ENCODE assay signal across 20 mouse cellular contexts in the genomic region with DNA sequence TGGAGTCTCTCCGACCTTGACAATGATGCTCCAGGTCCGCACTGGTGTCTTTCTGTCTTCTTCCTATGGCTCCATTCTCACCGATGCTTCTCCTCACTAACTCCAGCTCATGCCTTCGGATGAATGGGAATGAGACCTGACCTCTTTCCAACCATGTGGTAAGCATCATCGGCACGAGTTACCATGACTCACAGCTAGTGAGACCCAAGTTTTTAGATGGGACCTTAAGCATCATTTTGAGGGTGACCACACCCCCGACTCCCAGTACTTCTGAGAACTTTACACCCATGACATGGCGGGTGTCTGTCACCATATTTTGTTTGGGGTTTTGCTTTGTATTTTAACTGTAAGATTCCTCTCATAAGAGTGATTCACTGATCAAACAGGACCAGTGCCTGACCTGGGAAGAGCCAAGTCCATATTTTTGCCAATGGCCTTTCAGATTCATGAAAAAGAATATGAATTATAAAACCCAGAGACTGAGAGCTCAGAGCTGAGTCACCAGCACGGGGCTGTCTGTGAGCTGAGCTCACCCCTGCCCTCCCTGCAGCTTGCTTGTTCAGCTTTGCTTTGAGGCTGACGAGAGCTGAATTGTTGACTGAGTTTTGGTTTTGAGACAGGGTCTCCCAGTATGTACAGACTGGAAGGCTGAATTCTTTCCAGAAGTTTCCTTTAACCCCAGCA. TPM values are rescaled to one million over a fixed set of nuclear protein-coding genes. Genes with fewer than 3 reads are reported as not detected.
DNase-seq lines count a peak whose midpoint lies in the region; TF ChIP-seq lines count a peak whose summit lies in the region.
"Had no signal": no experiment of that assay in that cellular context is flagged by ENCODE, and none has a peak within 500 bp of the region (broad histone marks: within the 10 kb centered on the region; RNA-seq: fewer than 3 reads in every experiment).

No protein-coding gene starts in this region.

- no peaks in the 10 kb centered on the region for H3K27me3 ChIP-seq in myocyte (ENCODE audit: control insufficient read depth, insufficient read depth, insufficient read length)
- H3K27me3 ChIP-seq: CH12.LX; embryonic facial prominence, embryonic 12.5 days; forebrain, embryonic 12.5 days; liver, embryonic 12.5 days had no signal

- no peaks in the 10 kb centered on the region for H3K36me3 ChIP-seq in myocyte (ENCODE audit: control insufficient read depth, insufficient read depth)
- H3K36me3 ChIP-seq: embryonic facial prominence, embryonic 12.5 days; forebrain, embryonic 12.5 days; liver, embryonic 12.5 days had no signal

- peak overlapping the region; percentile 70 for H3K4me2 ChIP-seq in myocyte (ENCODE audit: low read depth)
- H3K4me2 ChIP-seq: embryonic facial prominence, embryonic 12.5 days; forebrain, embryonic 12.5 days; heart, embryonic 11.5 days; liver, embryonic 12.5 days; lung, embryonic 14.5 days had no signal

- DNase-seq in gastrocnemius, adult 2 months, result peak; percentile 54
- no peak for DNase-seq in gastrocnemius, postnatal 10 days
- DNase-seq in urinary bladder, postnatal 25 days (ENCODE audit: low spot score), result peak; percentile 20
- DNase-seq in urinary bladder, postnatal 10 days (ENCODE audit: low spot score), result no peak
- peak; percentile 48 for DNase-seq in adipocyte (ENCODE audit: low spot score)
- DNase-seq in B cell, adult 2 months, result no peak
- no peak for DNase-seq in left cerebral cortex, adult 11 months (ENCODE audit: low spot score)
- DNase-seq: cerebellum, adult 8-10 months; heart, postnatal 36 days; kidney, adult 2 months; kidney, postnatal 14 days; lung, embryonic 14.5 days had no signal

- no peak for TF ChIP-seq POLR2A in myocyte (IDR thresholded peaks at IDR 0.05; ENCODE audit: insufficient read length, low read depth)

- intact Hi-C loops in gastrocnemius, adult 2 months (cut with DNase I), result no loop called here

- H3ac ChIP-seq in myocyte (ENCODE audit: control insufficient read depth, insufficient read length), result no peak overlapping the region

- peak overlapping the region; percentile 78 for H3K27ac ChIP-seq in gastrocnemius, adult 2 months
- H3K27ac ChIP-seq: embryonic facial prominence, embryonic 12.5 days; forebrain, embryonic 12.5 days; left cerebral cortex, adult 2 months; liver, embryonic 12.5 days had no signal

- H3K4me3 ChIP-seq in gastrocnemius, adult 2 months, result no peak overlapping the region
- no peak overlapping the region for H3K4me3 ChIP-seq in myocyte
- H3K4me3 ChIP-seq: embryonic facial prominence, embryonic 12.5 days; forebrain, embryonic 12.5 days; left cerebral cortex, adult 2 months; liver, embryonic 12.5 days; megakaryocyte, embryonic 14.5 days had no signal

- TF ChIP-seq CTCF in gastrocnemius, adult 2 months (IDR thresholded peaks at IDR 0.05), result no peak

- H3K79me2 ChIP-seq in myocyte (ENCODE audit: control insufficient read depth, insufficient read depth), result no peaks in the 10 kb centered on the region

TF ChIP-seq in myocyte, 11 proteins besides CTCF, POLR2A, EP300 and RAD21:
- TF ChIP-seq E2F4 (IDR thresholded peaks at IDR 0.05; ENCODE audit: insufficient read depth) (no peak), REST (IDR thresholded peaks at IDR 0.05; ENCODE audit: insufficient read depth, insufficient read length) (no peak), MAX (IDR thresholded peaks at IDR 0.05; ENCODE audit: low read depth) (no peak), MYOD1 (IDR thresholded peaks at IDR 0.05; ENCODE audit: control insufficient read depth in 1 of 3, insufficient read length in 2 of 3, low read depth in 2 of 3) (no peak), TCF12 (IDR thresholded peaks at IDR 0.05; ENCODE audit: insufficient read depth, poor library complexity, severe bottlenecking) (no peak), CEBPB (IDR thresholded peaks at IDR 0.05; ENCODE audit: insufficient read depth, poor library complexity, severe bottlenecking) (0 out of 2 replicates have a peak, but pooled peaks have one; percentile 1)

RNA-seq across cellular contexts. Expression of gene Pde8a, which starts 30.8 kb away (rescaled TPM):
- total RNA-seq in gastrocnemius, adult 2 months (2021), result 10 to 100 TPM in 1 of 2 experiments, 1 to 10 TPM in 1; 7.2 to 16.5 TPM
- total RNA-seq in gastrocnemius, postnatal 10 days (2021), result 10 to 100 TPM in 1 of 2 experiments, 1 to 10 TPM in 1; 7.8 to 10.1 TPM
- 3.5 TPM for polyA plus RNA-seq in myocyte (2012; fragmentation: generic; extraction: Trizol)

Comparison
In these comparisons a context has a peak if more than half of its experiments do, and no peak if none do; other contexts are left out.
1. DNase-seq: peak in gastrocnemius, adult 2 months (single experiment), urinary bladder, postnatal 25 days (single experiment) and adipocyte (single experiment); none in gastrocnemius, postnatal 10 days (single experiment), urinary bladder, postnatal 10 days (single experiment), B cell, adult 2 months (0 of 2) and left cerebral cortex, adult 11 months (single experiment).